Mouse (Mus musculus): ENCODE results near the gene Rere.

DNA sequence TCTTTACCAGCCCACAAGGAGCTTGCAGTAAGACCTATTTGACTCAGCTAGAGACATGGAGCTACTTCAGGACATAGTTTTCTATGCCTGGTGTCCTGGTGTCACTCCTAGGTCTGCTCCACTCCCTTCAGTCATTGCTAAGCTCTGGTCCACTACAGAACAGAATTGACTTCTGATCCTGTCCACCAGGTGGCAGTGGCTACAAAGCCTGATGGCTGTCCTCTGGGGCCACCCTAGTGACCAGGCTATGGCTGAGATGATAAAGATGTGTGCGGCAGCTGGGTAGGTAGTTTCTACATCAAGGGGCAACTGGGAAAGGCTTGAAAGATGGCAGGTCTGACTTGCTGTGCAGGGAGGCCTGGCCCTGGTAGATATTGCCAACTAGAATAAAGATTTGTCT is 344.0 kb downstream of the Rere start:
- no peak for TF ChIP-seq POLR2A (IDR thresholded peaks at IDR 0.05; ENCODE audit: control insufficient read depth, low read depth, low read length)
- TF ChIP-seq CTCF (IDR thresholded peaks at IDR 0.05; ENCODE audit: control insufficient read depth, insufficient read depth, insufficient replicate concordance, low read depth, low read length), result peak; percentile 64; the same call in 1 of the 2 replicates
